Comparison of ENCODE assay signal across 7 mouse cellular contexts in genomic region chr6:37439676-37440490, GRCm38 (mm10). TPM values are rescaled to one million over a fixed set of nuclear protein-coding genes. Genes with fewer than 3 reads are reported as not detected.
DNase-seq lines count a peak whose midpoint lies in the region; ATAC-seq and TF ChIP-seq lines count a peak whose summit lies in the region.

No protein-coding gene starts in this region.

- TF ChIP-seq POLR2A in small intestine, adult 2 months (IDR thresholded peaks at IDR 0.05; ENCODE audit: low read depth, low read length), result no peak

- TF ChIP-seq EP300 in heart, postnatal 0 days (IDR thresholded peaks at IDR 0.05; ENCODE audit: low read depth), result no peak

- H3K27me3 ChIP-seq in heart, postnatal 0 days (ENCODE audit: control insufficient read depth, insufficient read depth, low read length), result no peaks in the 10 kb centered on the region
- H3K27me3 ChIP-seq in limb, embryonic 15.5 days, result no peaks in the 10 kb centered on the region
- H3K27me3 ChIP-seq in small intestine, adult 2 months (ENCODE audit: control insufficient read depth, insufficient read depth, low read length), result no peaks in the 10 kb centered on the region

- no peak overlapping the region for H3K9ac ChIP-seq in ES-E14 (ENCODE audit: insufficient read depth, low read depth, low read length, poor library complexity, severe bottlenecking)
- H3K9ac ChIP-seq in heart, postnatal 0 days (replicated peaks; ENCODE audit: low read depth, low read length), result peak overlapping the region; percentile 75
- H3K9ac ChIP-seq in limb, embryonic 15.5 days, result peak overlapping the region; percentile 86

- 21% methylated on average over 13 of the region's 13 CpGs for WGBS in heart, postnatal 0 days
- WGBS in limb, embryonic 15.5 days, result 30% methylated on average over 13 of the region's 13 CpGs
- 68% methylated on average over 13 of the region's 13 CpGs for WGBS in small intestine, adult 2 months

- no peak; the same call in 1 of the 2 replicates for TF ChIP-seq CTCF in heart, postnatal 0 days (IDR thresholded peaks at IDR 0.05; ENCODE audit: low read depth)
- no peak for TF ChIP-seq CTCF in small intestine, adult 2 months (IDR thresholded peaks at IDR 0.05; ENCODE audit: extremely low read depth, insufficient read length, insufficient replicate concordance, low read depth, low read length)

- in situ Hi-C loops in ES-E14 (cut with MboI; ENCODE audit: low sequenced_read_pairs in 2 of 2, unreplicated experiment in 2 of 2), result no loop called here

- H3K4me2 ChIP-seq in heart, postnatal 0 days (ENCODE audit: low read depth, low read length), result peak overlapping the region; percentile 81
- peak overlapping the region; percentile 56 for H3K4me2 ChIP-seq in limb, embryonic 15.5 days

- no peak for DNase-seq in ES-E14 (ENCODE audit: low read depth, low spot score)
- DNase-seq in adrenal gland, postnatal 10 days, result peak; percentile 54
- no peak for DNase-seq in heart, postnatal 0 days (ENCODE audit: low spot score)
- no peak for DNase-seq in thymus, postnatal 36 days

- H3K36me3 ChIP-seq in ES-E14 (ENCODE audit: control insufficient read depth, insufficient read depth, low read length, poor library complexity, severe bottlenecking), result no peaks in the 10 kb centered on the region
- H3K36me3 ChIP-seq in heart, postnatal 0 days (replicated peaks; ENCODE audit: control insufficient read depth, insufficient read depth, low read length), result 0 out of 2 replicates have a peak, but pooled peaks cover 7% of the 10 kb centered on the region
- H3K36me3 ChIP-seq in limb, embryonic 15.5 days, result peaks cover 10% of the 10 kb centered on the region; the same call in 1 of the 2 replicates
- 0 out of 2 replicates have a peak, but pooled peaks cover 4% of the 10 kb centered on the region for H3K36me3 ChIP-seq in small intestine, adult 2 months (ENCODE audit: control insufficient read depth, insufficient read depth, low read length)

- no peak overlapping the region for H3K4me3 ChIP-seq in ES-E14 (ENCODE audit: insufficient read depth in 1 of 2, low read depth in 1 of 2, low read length in 2 of 2, poor library complexity in 1 of 2, severe bottlenecking in 1 of 2)
- H3K4me3 ChIP-seq in heart, postnatal 0 days (ENCODE audit: low read depth, low read length), result peak overlapping the region; percentile 77
- peak overlapping the region; percentile 84 for H3K4me3 ChIP-seq in limb, embryonic 15.5 days
- H3K4me3 ChIP-seq in small intestine, adult 2 months (ENCODE audit: low read depth, low read length), result peak overlapping the region; percentile 65

- no peak for ATAC-seq in heart, postnatal 0 days (ENCODE audit: insufficient read depth, low read depth)
- ATAC-seq in limb, embryonic 15.5 days (ENCODE audit: insufficient number of reproducible peaks, low FRiP score, low TSS enrichment, low read depth), result no peak
- no peak for ATAC-seq in cerebellum, adult (ENCODE audit: insufficient number of reproducible peaks, low FRiP score, low TSS enrichment)

- peaks cover 14% of the 10 kb centered on the region in 2 experiments for H3K4me1 ChIP-seq in ES-E14 (ENCODE audit: control insufficient read depth in 2 of 2, insufficient read depth in 2 of 2, low read length in 2 of 2, poor library complexity in 1 of 2)
- peaks cover 37% of the 10 kb centered on the region for H3K4me1 ChIP-seq in heart, postnatal 0 days (ENCODE audit: control insufficient read depth, insufficient read depth)
- H3K4me1 ChIP-seq in limb, embryonic 15.5 days, result peaks cover 40% of the 10 kb centered on the region
- peaks cover 9% of the 10 kb centered on the region for H3K4me1 ChIP-seq in small intestine, adult 2 months (ENCODE audit: control insufficient read depth, insufficient read depth, insufficient read length, low read length)

- H3K27ac ChIP-seq in ES-E14 (ENCODE audit: insufficient read depth, low read depth, low read length, poor library complexity, severe bottlenecking), result no peak overlapping the region
- peak overlapping the region; percentile 84 for H3K27ac ChIP-seq in heart, postnatal 0 days (ENCODE audit: low read depth)
- peak overlapping the region; percentile 95 for H3K27ac ChIP-seq in limb, embryonic 15.5 days
- H3K27ac ChIP-seq in small intestine, adult 2 months (ENCODE audit: insufficient read depth, low read depth, low read length), result peak overlapping the region; percentile 51

- H3K9me3 ChIP-seq in ES-E14 (ENCODE audit: control insufficient read depth, insufficient read depth, low read depth, low read length), result no peaks in the 10 kb centered on the region
- H3K9me3 ChIP-seq in heart, postnatal 0 days (replicated peaks; ENCODE audit: control insufficient read depth, low read length), result no peaks in the 10 kb centered on the region
- H3K9me3 ChIP-seq in limb, embryonic 15.5 days, result no peaks in the 10 kb centered on the region

TF ChIP-seq in ES-E14, 5 proteins besides CTCF, POLR2A, EP300 and RAD21:
- TF ChIP-seq CHD2 (IDR thresholded peaks at IDR 0.05; ENCODE audit: low read depth, low read length) (0 out of 2 replicates have a peak, but pooled peaks have one; percentile 20), MAFK (IDR thresholded peaks at IDR 0.05; ENCODE audit: insufficient read depth, low read depth, low read length) (no peak)
TF ChIP-seq in ES-E14: peak in this region for 1.

RNA-seq across cellular contexts. Expression of gene Creb3l2, which starts 2.1 kb away (rescaled TPM):
- total RNA-seq in ES-E14 (2012; rRNA removed), result 5.2 and 5.8 TPM in 2 replicates
- 10 to 100 TPM; 42.8 to 46.2 TPM for total RNA-seq in adrenal gland, postnatal 10 days (2021)
- total RNA-seq in heart, postnatal 0 days (2014; rRNA removed; ENCODE audit: low replicate concordance), result 32.4 and 39.7 TPM in 2 replicates
- 16.3 TPM in 2 replicates for polyA plus RNA-seq in heart, postnatal 0 days (2015; fragmentation: Nextera tagmentation; extraction: Ambion mirVana)
- 29.9 and 35.0 TPM in 2 replicates for polyA plus RNA-seq in limb, embryonic 15.5 days (2015; fragmentation: Nextera tagmentation; extraction: Ambion mirVana)
- 8.8 and 30.5 TPM in 2 replicates for polyA plus RNA-seq in small intestine, adult 2 months (2012; rRNA removed)

Comparison
In these comparisons a context has a peak if more than half of its experiments do, and no peak if none do; other contexts are left out.
1. H3K4me3 ChIP-seq: peak in heart, postnatal 0 days (single experiment), limb, embryonic 15.5 days (single experiment) and small intestine, adult 2 months (single experiment); none in ES-E14 (0 of 2).